Mouse (Mus musculus) stomach, postnatal 0 days (tissue): ENCODE results near the gene Tnrc18.

Source experiments
- CTCF ChIP-seq: IDR thresholded peaks from 2 replicates; pipeline ENCODE4 v1.5.1; 2016; ENCODE audit warnings: antibody characterized with exemption, low read depth, mild to moderate bottlenecking, moderate library complexity
- EP300 ChIP-seq: optimal IDR thresholded peaks from 2 replicates; pipeline ENCODE3; 2016; ENCODE audit warnings: antibody characterized with exemption

- TF ChIP-seq EP300 = no peak
- TF ChIP-seq CTCF = no peak
These were observed 9.8 kb downstream of the Tnrc18 start for GRCm38 (mm10) chr5:142807661-142808060.
